Mouse (Mus musculus) bone marrow, adult 2 months (tissue): ENCODE measurements around the gene Rab39b. TPM values are rescaled to one million over a fixed set of nuclear protein-coding genes. Genes with fewer than 3 reads are reported as not detected.
A peak's percentile ranks its signal among the peaks of the same experiment; 100 is the strongest.

ENCODE experiments used
- H3K27ac ChIP-seq: fragments of 200-500 bp; 2 replicates; pipeline ENCODE4 v1.5.1; 2012; ENCODE audit warnings: low read depth, mild to moderate bottlenecking, control low read depth, inconsistent platforms, low read length; ENCODE audit not compliant: control insufficient read depth, poor library complexity, insufficient read depth
- H3K4me1 ChIP-seq: fragments of 200-500 bp; 2 replicates; pipeline ENCODE4 v1.6.1; 2011; ENCODE audit warnings: low read length; ENCODE audit not compliant: control insufficient read depth, insufficient read depth
- H3K4me3 ChIP-seq: fragments of 200-500 bp; replicated peaks from 2 replicates; pipeline ENCODE3; 2011; ENCODE audit warnings: mild to moderate bottlenecking, low read depth, low read length, control low read depth; ENCODE audit not compliant: control insufficient read depth
- CTCF ChIP-seq: fragments of 200-500 bp; IDR thresholded peaks from 2 replicates; pipeline ENCODE4 v1.5.1; 2011; ENCODE audit warnings: low read length, control low read depth; ENCODE audit not compliant: control insufficient read depth, insufficient read depth
- POLR2A ChIP-seq: fragments of 200-500 bp; IDR thresholded peaks from 2 replicates; pipeline ENCODE4 v1.6.1; 2011; ENCODE audit warnings: low read depth, mild to moderate bottlenecking, control low read depth, low read length, borderline replicate concordance; ENCODE audit not compliant: control insufficient read depth
- WGBS: fragments of 180-500 bp; shearing (Covaris S2); methylation state at CpG from one replicate; pipeline ENCODE4 v1.1.7; 2018; 5-methylcytosine and 5-hydroxymethylcytosine counted together
- polyA plus RNA-seq: library from polyadenylated mRNA; stranded (reverse); fragments of >200 nt; gene quantifications from 2 replicates; pipeline ENCODE4 v1.2.4, GENCODE M21; 2011; ENCODE audit warnings: low replicate concordance; ENCODE audit not compliant: missing spikeins, insufficient read depth, insufficient read length

Gene Rab39b
- polyA plus RNA-seq: not detected in 2 replicates

DNA sequence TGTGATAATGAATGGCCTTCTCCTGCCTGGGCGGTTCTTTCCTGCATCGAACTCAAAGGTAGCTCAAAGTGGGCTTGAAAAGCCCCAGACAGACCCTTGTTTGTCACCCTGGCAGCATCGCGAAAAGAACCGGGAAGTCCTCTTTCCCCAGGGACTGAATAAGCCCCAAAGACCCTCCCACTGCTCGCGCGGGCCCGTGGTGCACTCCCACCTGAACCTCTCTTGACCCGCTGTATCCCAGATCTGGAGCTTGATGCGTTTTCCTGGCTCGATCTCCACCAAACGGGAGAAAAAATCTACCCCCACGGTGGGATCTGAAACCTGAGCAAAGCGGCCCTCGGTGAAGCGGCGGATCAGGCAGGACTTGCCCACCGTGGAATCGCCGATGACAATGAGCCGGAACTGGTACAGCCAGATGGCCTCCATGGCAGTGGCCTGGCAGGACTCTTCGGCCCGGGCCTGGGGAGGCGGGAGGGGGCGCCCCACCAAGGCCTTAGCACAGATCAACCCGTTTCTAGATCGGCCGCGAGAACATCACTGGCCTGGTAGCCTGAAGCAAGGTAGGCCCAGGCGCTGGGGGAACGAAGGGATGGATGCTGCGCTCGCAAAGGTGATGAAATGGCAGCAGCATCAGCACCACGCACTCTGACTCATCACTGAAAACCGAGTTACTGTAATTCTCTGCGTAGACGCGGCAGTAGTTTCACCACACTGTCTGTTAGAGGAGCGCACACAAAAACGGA is at the start of gene Rab39b:
Rab39b (minus strand) TSS at position 650 of the 743 bp plus-strand sequence.
- no peaks in the 10 kb centered on the region for H3K4me1 ChIP-seq
- H3K27ac ChIP-seq: no peak within 1 kb of the TSS
- H3K4me3 ChIP-seq: peak within 1 kb of the TSS; percentile 2
- no peak for TF ChIP-seq POLR2A
- TF ChIP-seq CTCF: no peak
- WGBS: 11% methylated on average over 41 of the region's 41 CpGs

DNA sequence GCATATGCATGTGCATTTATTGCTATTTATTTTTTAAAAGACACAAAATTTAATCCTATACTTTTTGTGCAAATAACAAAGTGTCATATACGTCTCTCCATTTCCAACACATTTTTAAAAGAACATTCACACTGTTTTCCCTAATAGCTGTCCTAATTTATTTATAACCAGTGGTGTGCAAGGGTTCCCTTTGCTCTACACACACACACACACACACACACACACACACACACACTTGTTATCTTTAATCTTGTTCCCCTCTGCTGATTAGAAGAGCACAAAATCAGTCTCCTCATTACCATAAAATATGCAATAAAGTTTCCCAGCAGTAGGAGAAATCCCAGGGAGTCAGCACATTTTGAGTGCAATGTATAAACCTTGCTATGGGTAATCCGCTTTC is 508 bp upstream of the Rab39b start:
- TF ChIP-seq POLR2A: no peak
- Histone ChIP-seq H3K4me3 (no peak overlapping the region), H3K4me1 (no peaks in the 10 kb centered on the region), H3K27ac (no peak overlapping the region)
- WGBS: 75% methylated on average over 2 of the region's 2 CpGs

Other genes starting within 250 kb of the Rab39b start
- gene Fundc2, start 195.8 kb downstream of the Rab39b start, polyA plus RNA-seq: 16.5 and 34.2 TPM in 2 replicates
- gene F8, start 195.6 kb downstream of the Rab39b start, polyA plus RNA-seq: 0.27 and 1.3 TPM in 2 replicates
- gene Cmc4, start 161.6 kb downstream of the Rab39b start, polyA plus RNA-seq: 7.7 and 17.4 TPM in 2 replicates
- gene Mtcp1, start 161.6 kb downstream of the Rab39b start, polyA plus RNA-seq: 3.4 and 7.7 TPM in 2 replicates
- gene Brcc3, start 161.6 kb downstream of the Rab39b start, polyA plus RNA-seq: 9.0 and 18.4 TPM in 2 replicates
- 34.6 and 40.7 TPM in 2 replicates for gene Vbp1, start 63.9 kb downstream of the Rab39b start, polyA plus RNA-seq